Mouse (Mus musculus): ENCODE data around the gene Cd274. TPM values are rescaled to one million over a fixed set of nuclear protein-coding genes. Genes with fewer than 3 reads are reported as not detected.
"Not testable (repeated sequence)": the region's sequence is repeated elsewhere in the genome, so short reads cannot be mapped to it uniquely, and the experiment has no call there.

Cd274 gene
- total RNA-seq, 2 experiments from 2014 or later: 4.3 to 12.5 TPM

DNA sequence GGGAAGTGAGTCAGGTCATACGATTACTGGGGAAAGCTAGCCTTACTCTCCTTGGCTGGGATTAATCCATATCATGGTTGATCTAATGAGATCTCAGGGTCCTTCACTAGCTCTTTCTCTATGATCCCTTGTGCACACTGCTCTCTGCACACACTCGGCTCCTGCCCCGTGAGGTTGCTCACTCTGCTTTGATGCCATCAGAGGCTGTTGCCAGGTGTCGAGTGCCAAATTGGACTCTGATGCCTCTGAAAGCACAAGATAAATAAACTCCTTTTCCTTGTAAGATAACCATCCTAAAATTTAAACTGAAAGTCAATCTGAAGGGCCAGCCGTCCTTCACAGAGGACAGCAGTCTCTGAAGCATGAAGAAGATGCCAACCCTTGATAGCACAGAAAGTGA is 23.2 kb downstream of the Cd274 start:
- no peak for ATAC-seq (replicated peaks; ENCODE audit: poor library complexity)

GRCm38 (mm10) chr19:29391279-29391678 is 24.0 kb downstream of the Cd274 start:
- ATAC-seq (replicated peaks; ENCODE audit: poor library complexity): 0 out of 2 replicates have a peak, but pooled peaks have one; percentile 23

GRCm38 (mm10) chr19:29393333-29393732 is 26.1 kb downstream of the Cd274 start:
- no peak for ATAC-seq (replicated peaks; ENCODE audit: poor library complexity)

DNA sequence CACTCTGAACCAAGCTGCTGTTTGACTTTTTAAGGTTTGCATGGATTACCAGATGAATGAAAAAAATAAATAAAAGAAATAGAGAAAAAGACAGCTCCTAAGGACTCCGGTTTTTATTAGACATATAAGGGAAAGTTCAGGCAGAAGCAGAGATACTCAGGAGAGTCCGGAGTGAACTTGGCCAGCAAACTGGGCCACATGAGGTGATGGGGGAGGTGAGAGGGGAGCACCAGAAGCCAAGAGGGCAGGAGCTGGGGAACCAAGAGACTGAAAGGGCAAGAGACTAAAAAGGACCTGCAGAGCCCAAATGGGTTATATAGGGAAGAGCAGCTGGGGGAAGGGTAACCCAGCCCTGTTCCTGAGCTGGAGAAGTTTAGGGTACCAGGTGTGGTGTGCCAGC is 27.5 kb downstream of the Cd274 start:
- ATAC-seq (replicated peaks; ENCODE audit: poor library complexity): no peak

GRCm38 (mm10) chr19:29396353-29396752 is 29.1 kb downstream of the Cd274 start:
- ATAC-seq (replicated peaks; ENCODE audit: poor library complexity): no peak

DNA sequence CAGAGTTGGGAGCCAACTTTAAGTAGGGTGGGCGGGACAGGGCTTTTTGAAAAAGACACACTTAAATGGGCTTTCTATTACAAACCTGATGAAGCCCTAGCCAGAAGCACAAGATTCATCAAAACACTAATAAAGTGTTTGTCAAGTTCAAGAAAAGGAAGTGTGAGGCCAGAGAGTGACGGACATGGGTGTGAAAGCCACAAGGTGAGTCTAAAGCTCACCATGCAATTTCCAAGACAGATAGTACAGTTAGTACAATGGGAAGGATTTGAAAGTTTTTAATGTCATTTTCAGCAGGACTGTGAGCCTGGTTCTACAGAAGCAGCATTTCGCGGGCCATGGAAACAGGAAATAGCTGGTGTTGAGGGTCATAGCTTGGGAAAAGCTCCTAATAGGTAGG is 32.5 kb downstream of the Cd274 start:
- ATAC-seq (replicated peaks; ENCODE audit: poor library complexity): no peak; the same call in 1 of the 2 replicates

DNA sequence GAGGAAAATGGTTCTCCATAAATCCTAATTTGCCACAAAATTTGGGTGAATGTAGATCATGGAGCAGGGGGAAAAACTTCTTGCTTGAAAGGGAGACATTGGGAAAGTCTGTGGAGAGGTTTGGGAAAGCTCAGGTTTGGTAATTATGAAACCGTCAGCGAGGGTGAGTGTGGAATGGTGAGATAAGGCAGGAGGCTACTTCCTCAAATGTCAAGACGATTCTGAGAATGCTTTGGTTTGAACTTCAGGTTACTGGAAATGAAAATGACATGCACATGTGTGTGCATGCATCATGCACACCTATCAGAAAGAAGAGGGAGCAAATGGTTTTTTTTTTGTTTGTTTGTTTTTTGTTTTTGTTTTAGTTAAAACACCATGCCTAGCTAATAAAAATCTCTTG is 33.2 kb downstream of the Cd274 start:
- peak; percentile 73; the same call in 1 of the 2 replicates for ATAC-seq (replicated peaks; ENCODE audit: poor library complexity)

DNA sequence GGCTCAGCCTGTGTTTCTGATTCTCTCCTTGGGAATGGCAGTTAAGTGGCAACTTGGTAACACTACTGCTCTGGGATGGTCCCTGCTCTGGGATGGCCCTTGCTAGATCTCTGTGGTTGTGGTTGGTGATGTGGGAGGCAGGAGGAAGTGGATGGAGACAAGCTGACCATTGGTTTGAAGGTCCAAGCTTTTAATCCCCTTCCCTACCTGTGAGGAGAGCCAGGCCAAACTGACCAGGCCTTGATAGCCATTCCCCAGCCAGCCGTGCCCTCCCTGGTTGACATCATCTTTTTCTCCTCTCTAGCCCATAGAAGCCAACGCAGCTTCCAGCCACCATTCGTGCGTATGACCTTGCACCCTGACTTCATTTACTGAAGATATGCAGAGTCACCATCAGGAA is 35.4 kb downstream of the Cd274 start:
- ATAC-seq (replicated peaks; ENCODE audit: poor library complexity): no peak

GRCm38 (mm10) chr19:29403251-29403650 is 36.0 kb downstream of the Cd274 start:
- ATAC-seq (replicated peaks; ENCODE audit: poor library complexity): no peak

DNA sequence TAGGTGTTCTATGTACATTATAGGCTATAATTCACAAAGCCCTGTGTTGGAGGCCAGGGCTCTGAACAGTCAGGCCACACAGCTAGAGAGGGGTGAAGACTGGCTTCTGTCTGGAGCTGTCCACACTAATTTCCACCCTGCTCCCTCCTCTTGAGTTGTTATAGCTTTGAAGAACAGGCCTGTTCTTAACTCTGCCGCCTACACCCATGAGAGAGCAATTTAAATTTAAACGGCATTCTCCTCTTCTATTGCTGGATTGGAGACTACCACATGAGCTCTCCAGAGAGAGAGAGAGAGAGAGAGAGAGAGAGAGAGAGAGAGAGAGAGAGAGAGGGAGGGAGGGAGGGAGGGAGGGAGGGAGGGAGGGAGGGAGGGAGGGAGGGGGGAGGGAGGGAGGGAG is 38.1 kb downstream of the Cd274 start:
- no peak for ATAC-seq (replicated peaks; ENCODE audit: poor library complexity)

- no peak for ATAC-seq (replicated peaks; ENCODE audit: poor library complexity)
Observed at GRCm38 (mm10) chr19:29406042-29407017, 39.1 kb downstream of the Cd274 start.

GRCm38 (mm10) chr19:29410619-29411018 is 43.4 kb downstream of the Cd274 start, which contains the start of gene Pdcd1lg2:
Gene Pdcd1lg2, plus strand, starts transcription at chr19:29410919.
- ATAC-seq (replicated peaks; ENCODE audit: poor library complexity): no peak

DNA sequence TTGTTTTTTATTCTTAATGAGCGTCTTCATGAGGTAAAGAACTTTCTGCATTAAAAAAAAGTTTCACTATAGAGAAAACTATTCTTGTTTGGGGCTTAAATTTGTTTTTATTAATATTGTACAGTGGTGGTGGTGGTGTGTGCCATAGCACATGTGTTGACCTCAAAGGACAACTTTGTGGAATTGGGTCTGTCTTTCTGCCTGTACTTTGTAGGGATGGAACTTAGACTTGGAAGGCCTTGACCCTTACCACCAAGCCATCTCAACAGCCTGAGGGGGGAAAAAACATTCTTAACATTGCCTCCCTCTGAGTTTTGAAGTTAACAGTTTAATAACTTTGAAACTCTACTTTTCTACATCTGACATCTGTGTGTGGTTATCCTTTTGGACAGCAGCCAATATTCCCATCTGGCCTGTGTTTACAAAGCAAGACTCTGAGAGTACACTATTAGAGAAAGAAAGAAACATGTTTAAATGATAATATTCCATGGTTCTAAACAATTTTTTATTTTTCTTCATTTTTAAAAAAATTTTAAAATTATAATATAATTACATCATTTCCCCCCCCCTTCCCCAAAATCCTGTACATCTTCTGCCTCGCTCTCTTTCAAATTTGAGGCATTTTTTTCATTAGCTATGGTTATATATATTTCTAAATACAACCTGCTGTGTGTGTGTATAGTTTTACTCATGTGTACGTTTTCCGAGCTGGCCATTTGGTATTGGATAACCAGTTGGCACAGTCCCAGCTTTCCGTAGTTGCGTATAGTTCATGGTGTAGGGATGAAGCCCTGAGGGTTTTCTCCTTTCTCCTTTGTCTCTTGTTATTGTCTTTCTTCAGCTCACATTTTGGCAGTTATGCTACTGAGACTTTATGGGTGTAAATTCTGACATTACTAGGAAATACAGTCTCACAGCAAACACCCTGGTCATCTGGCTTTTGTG is 45.5 kb downstream of the Cd274 start:
- no peak for ATAC-seq (replicated peaks; ENCODE audit: poor library complexity)

DNA sequence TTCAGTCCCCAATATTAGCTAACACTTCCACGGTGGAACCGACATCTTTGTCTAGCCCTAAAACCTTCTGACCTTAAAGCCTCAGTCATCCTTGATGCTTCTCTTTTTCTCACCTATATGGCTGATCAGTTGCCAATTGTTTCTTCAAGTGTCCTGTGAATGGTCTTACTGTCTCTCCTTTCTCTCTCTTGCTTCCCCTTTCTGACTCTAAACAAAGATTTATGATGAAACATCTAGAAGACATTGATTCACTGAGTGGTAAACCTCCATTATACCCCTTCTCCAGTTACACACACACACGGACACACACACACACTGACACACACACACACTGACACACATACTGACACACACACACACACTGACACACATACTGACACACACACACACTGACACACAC is 47.3 kb downstream of the Cd274 start:
- peak; percentile 47 for ATAC-seq (replicated peaks; ENCODE audit: poor library complexity)

DNA sequence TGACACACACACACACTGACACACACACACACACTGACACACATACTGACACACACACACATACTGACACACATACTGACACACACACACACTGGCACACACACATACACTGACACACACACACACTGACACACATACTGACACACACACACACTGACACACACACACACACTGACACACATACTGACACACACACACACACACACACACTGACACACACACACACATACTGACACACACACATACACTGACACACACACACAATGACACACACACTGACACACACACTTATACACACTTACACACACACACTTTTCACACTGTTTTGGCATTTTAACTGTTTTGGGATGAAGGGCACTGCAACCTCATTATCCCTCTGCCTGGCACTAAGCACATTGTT is 47.7 kb downstream of the Cd274 start:
- ATAC-seq (replicated peaks; ENCODE audit: poor library complexity): not testable (repeated sequence)

- no peak for ATAC-seq (replicated peaks; ENCODE audit: poor library complexity)
Observed at GRCm38 (mm10) chr19:29416393-29416902, 49.2 kb downstream of the Cd274 start.

DNA sequence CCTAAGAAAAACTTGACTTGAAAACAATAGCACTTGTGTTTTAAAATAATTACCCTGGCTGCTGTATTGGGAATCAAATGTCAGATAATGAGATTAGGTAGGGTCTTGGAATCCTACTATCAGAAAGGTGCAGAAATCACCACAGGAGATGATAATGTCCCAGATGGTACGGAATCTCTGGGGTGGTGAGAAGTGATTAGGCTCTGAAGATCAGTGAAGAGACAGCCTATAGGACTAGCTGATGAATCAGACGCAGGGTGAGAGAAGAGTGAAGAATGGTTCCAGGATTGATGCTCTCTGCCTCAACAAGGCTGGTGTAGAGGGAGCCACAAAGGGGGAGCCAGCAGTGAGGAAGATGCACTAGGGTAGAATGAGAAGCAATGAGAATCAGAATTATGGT is 49.9 kb downstream of the Cd274 start:
- peak; percentile 17; the same call in 1 of the 2 replicates for ATAC-seq (replicated peaks; ENCODE audit: poor library complexity)

GRCm38 (mm10) chr19:29417894-29418293 is 50.6 kb downstream of the Cd274 start:
- ATAC-seq (replicated peaks; ENCODE audit: poor library complexity): no peak

DNA sequence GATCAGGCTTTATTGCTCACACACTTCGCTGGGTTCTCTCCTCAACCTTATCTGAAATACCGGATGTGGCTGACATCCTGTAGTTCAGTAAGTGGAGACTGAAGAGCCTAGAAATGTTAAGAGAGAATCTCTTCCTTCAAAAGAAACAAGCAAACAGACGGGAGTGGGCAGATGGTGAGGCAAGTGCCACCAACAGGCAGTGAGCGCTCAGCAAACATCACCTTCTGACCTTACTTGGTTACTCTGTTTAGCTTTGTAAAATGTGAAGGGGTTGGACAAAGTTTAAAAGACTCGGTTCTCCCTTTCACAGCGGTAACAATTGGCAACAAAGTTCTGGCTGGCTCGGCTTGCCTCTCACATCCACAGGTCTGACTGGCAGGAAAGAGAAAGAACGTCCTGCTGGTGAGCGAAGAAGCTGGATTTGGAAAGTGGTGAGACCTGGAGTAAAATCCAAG is 51.4 kb downstream of the Cd274 start:
- ATAC-seq (replicated peaks; ENCODE audit: poor library complexity): peak; percentile 51

- ATAC-seq (replicated peaks; ENCODE audit: poor library complexity): no peak
Observed at GRCm38 (mm10) chr19:29419506-29419905, 52.3 kb downstream of the Cd274 start.

DNA sequence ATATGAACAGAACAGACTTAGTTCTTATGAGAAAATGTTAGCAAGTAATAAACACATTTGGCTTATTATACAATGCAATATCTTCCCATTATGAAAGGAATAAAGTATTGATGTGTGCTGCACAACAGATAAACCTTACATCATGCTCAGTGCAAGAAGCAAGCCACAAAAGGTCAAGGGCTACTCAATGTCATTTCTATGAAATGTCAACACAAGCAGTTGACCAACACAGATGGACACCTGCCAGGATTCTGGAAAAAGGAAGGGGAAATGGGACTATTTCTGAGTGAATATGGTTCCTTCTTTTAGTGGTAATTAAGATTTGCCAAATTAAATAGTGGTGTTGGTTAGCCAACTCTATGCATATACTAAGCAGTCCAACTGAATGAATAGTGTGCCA is 52.7 kb downstream of the Cd274 start:
- peak; percentile 32 for ATAC-seq (replicated peaks; ENCODE audit: poor library complexity)
